Mouse (Mus musculus) C2C12 (cell line): ENCODE measurements around the gene Rhobtb1.

Experiments
- CTCF ChIP-seq: IDR thresholded peaks from one replicate; pipeline ENCODE4 v1.5.1; 2011; ENCODE audit not compliant: control insufficient read depth, insufficient read depth, insufficient read length
- MYOD1 ChIP-seq: IDR thresholded peaks from one replicate; pipeline ENCODE4 v1.6.1; 2011; ENCODE audit warnings: low read depth; ENCODE audit not compliant: control insufficient read depth, insufficient read length

DNA sequence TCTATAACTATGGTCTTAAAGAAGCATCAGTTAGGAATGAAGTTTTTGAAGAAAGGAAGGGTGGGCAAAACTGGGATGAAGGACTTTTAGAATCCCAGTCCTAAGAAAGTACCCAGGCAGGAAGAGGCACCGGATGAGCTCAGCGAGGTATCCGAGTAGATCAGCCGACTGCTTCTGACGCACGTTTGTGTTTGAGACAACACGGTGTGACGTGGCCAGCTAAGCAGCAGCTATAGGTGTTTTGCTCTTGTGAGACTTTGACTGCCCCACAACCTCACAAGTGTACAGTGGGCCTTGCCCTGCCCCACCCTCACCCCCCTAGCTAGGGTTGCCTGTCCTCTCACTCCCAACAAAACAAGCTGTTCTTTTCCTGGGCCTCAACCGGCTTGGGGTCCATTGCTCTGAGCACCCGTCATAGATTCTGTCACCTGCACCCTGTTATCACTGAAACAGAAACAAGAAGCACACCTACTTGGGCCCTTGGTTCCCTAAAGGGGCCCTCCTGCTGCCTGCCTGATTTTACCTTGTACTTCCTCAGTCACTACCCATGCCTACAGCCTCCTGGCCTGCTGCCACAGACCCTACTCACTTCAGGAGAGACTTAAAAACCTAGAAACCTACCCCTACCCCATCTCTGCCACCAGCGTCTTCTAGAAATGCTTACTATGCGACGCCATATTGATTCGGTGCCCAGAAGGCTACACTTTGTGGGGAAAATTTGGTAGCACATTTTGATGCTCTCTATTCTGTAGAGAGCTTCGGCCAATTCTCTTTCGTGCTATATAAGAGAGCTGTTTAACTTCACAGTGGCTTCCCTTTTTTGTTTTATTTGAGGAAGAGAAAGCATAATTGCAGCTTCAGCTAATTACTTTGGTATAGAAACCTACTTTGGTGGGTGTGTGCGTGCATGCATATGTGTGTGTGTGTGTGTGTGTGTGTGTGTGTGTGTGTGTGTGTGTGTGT lies 101.2 kb downstream of the Rhobtb1 start:
- no peak for TF ChIP-seq CTCF
- TF ChIP-seq MYOD1: no peak
